Mouse (Mus musculus): ENCODE results near the gene Mip. TPM values are rescaled to one million over a fixed set of nuclear protein-coding genes. Genes with fewer than 3 reads are reported as not detected.

Mip gene
- polyA plus RNA-seq, 1 experiment from 2014 or later, result not detected

DNA sequence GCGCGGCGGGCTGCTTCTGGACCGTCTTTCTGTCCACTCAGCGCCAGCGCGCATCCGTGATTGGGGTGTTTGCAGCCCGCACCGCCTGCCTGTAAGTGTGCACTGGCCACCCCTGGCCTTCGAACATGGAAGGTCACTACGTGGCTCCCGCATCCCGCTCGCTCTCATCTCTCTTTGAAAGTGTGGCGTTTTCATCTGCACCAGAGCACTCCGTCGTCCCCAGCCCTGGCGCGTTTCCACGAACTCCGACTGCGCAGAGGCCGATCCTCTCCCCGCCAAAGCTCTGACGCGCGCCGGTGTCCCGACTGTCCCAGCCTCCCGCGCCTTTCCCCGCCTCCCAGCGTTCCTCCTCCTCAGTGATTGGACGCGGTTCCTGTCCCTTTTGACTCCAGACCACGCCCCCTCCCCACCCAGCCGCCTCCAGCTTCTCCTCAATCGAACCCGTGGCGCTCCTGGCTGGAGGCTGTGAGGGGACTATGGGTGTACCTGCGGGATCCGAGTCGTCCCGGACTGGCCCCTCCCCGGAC is 31.6 kb upstream of the Mip start, which contains the start of gene Gls2:
Gene Gls2, plus strand, starts transcription at position 434 of the 527 bp plus-strand sequence.
- DNase-seq (peak; percentile 98), ATAC-seq (peak; percentile 92)
- peak within 1 kb of the TSS; percentile 95 for H3K4me2 ChIP-seq (ENCODE audit: low read depth, low read length)
- WGBS (ENCODE audit: insufficient replicate concordance), result under 1% methylated on average over 45 of the region's 46 CpGs
- no peaks in the 10 kb centered on the region for H3K36me3 ChIP-seq (replicated peaks; ENCODE audit: insufficient read depth, low read length)
- H3K4me3 ChIP-seq (ENCODE audit: low read depth, low read length), result peak within 1 kb of the TSS; percentile 62
- TF ChIP-seq CTCF (IDR thresholded peaks at IDR 0.05; ENCODE audit: low read depth), result no peak
- no peak for TF ChIP-seq EP300 (IDR thresholded peaks at IDR 0.05; ENCODE audit: low read depth)
- peaks cover 22% of the 10 kb centered on the region for H3K27me3 ChIP-seq (ENCODE audit: insufficient read depth, low read length)
- H3K9me3 ChIP-seq (ENCODE audit: low read length), result no peaks in the 10 kb centered on the region
- peaks cover 6% of the 10 kb centered on the region for H3K4me1 ChIP-seq (ENCODE audit: insufficient read depth)
- H3K9ac ChIP-seq (replicated peaks), result peak within 1 kb of the TSS; percentile 75
- H3K27ac ChIP-seq (ENCODE audit: low read depth), result peak within 1 kb of the TSS; percentile 87

DNA sequence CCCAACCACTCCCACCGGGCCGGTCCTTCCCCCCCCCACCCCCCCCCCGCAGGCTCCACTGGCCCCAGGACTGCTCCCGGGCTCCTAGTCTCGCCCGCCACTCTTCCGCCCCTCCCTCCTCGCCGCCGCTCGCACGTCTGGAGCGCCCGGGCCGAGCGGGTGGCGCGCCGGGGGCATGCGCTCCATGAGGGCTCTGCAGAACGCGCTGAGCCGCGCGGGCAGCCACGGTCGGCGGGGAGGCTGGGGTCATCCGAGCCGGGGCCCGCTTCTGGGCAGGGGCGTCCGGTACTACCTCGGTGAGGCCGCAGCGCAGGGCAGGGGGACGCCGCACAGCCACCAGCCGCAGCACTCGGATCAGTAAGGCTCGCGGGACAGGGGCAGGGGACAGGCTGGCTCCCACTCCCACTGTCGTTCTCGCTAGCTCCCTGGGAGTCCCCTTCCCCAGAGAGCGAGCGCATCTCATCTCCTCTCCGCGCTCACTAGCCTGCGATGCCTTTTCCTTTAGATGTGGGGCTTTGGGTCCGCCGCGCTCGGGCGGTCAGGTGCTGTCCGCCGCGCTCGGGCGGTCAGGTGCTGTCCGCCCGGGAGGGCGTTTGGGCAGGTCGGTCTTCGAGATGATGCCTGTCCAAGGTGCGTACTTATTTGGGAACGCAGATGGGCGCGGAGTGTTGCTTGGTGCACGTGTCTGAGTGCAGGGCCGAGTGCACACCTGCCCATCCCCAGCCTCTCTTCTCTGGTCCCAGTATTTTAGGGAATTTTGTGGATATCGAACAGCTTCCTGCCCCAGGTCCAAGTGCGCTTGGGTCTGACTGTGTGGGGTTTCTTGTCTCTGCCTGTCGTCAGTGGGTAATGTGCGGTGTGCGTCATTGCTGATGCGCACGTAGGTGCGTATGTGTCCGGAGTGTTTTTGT is 30.8 kb upstream of the Mip start:
- DNase-seq (peak; percentile 45), ATAC-seq (peak; percentile 24)
- Histone ChIP-seq H3K4me2 (ENCODE audit: low read depth, low read length) (peak overlapping the region; percentile 95), H3K4me1 (ENCODE audit: insufficient read depth) (peaks cover 8% of the 10 kb centered on the region), H3K4me3 (ENCODE audit: low read depth, low read length) (peak overlapping the region; percentile 62), H3K36me3 (replicated peaks; ENCODE audit: insufficient read depth, low read length) (no peaks in the 10 kb centered on the region), H3K9ac (replicated peaks) (peak overlapping the region; percentile 75), H3K27me3 (ENCODE audit: insufficient read depth, low read length) (peaks cover 22% of the 10 kb centered on the region), H3K27ac (ENCODE audit: low read depth) (peak overlapping the region; percentile 87), H3K9me3 (ENCODE audit: low read length) (no peaks in the 10 kb centered on the region)
- 3% methylated on average over 62 of the region's 79 CpGs for WGBS (ENCODE audit: insufficient replicate concordance)
- TF ChIP-seq CTCF (IDR thresholded peaks at IDR 0.05; ENCODE audit: low read depth), result no peak
- no peak for TF ChIP-seq EP300 (IDR thresholded peaks at IDR 0.05; ENCODE audit: low read depth)

DNA sequence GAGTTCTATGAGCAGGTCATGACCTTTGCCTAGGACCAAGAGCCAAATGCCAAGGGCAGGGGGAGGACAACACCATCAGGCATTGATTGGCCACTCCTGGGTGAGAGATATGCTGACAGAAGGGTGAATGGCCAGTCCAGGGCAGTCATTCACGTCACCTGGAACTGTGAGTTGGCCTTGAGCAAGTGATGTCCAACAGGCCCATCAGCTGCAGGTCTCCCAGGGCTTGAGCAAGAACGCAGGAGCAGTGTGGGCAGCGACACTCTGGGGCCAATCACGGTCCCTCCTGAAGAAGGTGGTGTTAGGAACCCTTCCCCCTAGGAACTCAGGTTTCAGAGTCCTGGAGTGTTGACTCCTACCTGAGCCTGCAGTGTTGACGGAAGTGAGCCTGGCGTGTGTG is 23.8 kb upstream of the Mip start:
- no peaks in the 10 kb centered on the region for H3K9me3 ChIP-seq (ENCODE audit: low read length)

DNA sequence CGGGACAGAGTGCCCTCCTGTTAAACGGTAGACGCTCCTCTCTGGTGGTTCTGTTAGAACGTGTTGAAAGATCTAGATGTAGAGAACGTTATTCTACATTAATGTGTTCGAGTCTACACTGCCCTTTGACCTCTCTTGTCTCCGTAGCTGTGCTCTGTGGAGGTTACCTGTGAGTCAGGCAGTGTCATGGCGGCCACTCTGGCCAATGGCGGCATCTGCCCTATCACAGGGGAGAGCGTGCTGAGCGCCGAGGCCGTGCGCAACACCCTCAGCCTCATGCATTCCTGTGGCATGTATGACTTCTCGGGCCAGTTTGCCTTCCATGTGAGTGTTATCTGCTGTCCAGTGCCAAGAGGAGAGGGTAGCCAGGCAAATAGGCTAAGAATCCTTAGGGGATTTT is 20.7 kb upstream of the Mip start:
- Histone ChIP-seq H3K9me3 (ENCODE audit: low read length) (no peaks in the 10 kb centered on the region), H3K4me3 (ENCODE audit: low read depth, low read length) (no peak overlapping the region), H3K36me3 (replicated peaks; ENCODE audit: insufficient read depth, low read length) (peaks cover 14% of the 10 kb centered on the region), H3K9ac (replicated peaks) (no peak overlapping the region), H3K4me2 (ENCODE audit: low read depth, low read length) (no peak overlapping the region), H3K27me3 (ENCODE audit: insufficient read depth, low read length) (no peaks in the 10 kb centered on the region), H3K27ac (ENCODE audit: low read depth) (peak overlapping the region; percentile 41), H3K4me1 (ENCODE audit: insufficient read depth) (peaks cover 11% of the 10 kb centered on the region)
- WGBS (ENCODE audit: insufficient replicate concordance), result 84% methylated on average over 15 of the region's 15 CpGs
- TF ChIP-seq CTCF (IDR thresholded peaks at IDR 0.05; ENCODE audit: low read depth), result no peak
- TF ChIP-seq EP300 (IDR thresholded peaks at IDR 0.05; ENCODE audit: low read depth), result no peak
- ATAC-seq (no peak), DNase-seq (no peak)

More for the DNA sequence above, 23.8 kb upstream of the Mip start:
- TF ChIP-seq EP300 (IDR thresholded peaks at IDR 0.05; ENCODE audit: low read depth), result peak; percentile 91
- TF ChIP-seq CTCF (IDR thresholded peaks at IDR 0.05; ENCODE audit: low read depth), result no peak
- WGBS (ENCODE audit: insufficient replicate concordance), result 45% methylated on average over 6 of the region's 6 CpGs
- no peak overlapping the region for H3K4me2 ChIP-seq (ENCODE audit: low read depth, low read length)
- H3K27me3 ChIP-seq (ENCODE audit: insufficient read depth, low read length), result peaks cover 4% of the 10 kb centered on the region; the same call in 1 of the 2 replicates
- H3K9ac ChIP-seq (replicated peaks), result no peak overlapping the region
- peak; percentile 94 for ATAC-seq
- peak; percentile 73 for DNase-seq
- H3K4me3 ChIP-seq (ENCODE audit: low read depth, low read length), result no peak overlapping the region
- H3K36me3 ChIP-seq (replicated peaks; ENCODE audit: insufficient read depth, low read length), result peaks cover 5% of the 10 kb centered on the region; the same call in 1 of the 2 replicates
- peaks cover 14% of the 10 kb centered on the region for H3K4me1 ChIP-seq (ENCODE audit: insufficient read depth)
- peak overlapping the region; percentile 85 for H3K27ac ChIP-seq (ENCODE audit: low read depth)

DNA sequence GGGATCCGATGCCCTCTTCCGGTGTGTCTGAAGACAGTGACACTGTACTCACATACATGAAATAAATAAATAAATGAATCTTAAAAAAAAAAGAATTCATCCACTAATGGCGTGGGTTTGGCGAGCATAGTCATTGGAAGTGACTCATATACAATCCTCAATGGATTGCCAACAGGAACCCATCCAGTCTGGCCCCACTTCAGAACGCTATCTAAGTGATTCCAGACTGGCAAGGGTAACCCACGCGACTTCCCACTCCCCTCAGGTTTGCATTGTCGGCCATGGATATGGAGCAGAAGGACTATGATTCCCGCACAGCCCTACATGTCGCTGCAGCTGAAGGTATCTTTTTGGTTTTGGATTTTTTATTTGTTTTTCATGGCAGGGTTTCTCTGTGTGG is 17.3 kb upstream of the Mip start:
- Histone ChIP-seq H3K4me2 (ENCODE audit: low read depth, low read length) (no peak overlapping the region), H3K27ac (ENCODE audit: low read depth) (no peak overlapping the region), H3K27me3 (ENCODE audit: insufficient read depth, low read length) (no peaks in the 10 kb centered on the region), H3K4me3 (ENCODE audit: low read depth, low read length) (no peak overlapping the region), H3K9me3 (ENCODE audit: low read length) (no peaks in the 10 kb centered on the region), H3K9ac (replicated peaks) (no peak overlapping the region), H3K4me1 (ENCODE audit: insufficient read depth) (peaks cover 32% of the 10 kb centered on the region), H3K36me3 (replicated peaks; ENCODE audit: insufficient read depth, low read length) (peaks cover 18% of the 10 kb centered on the region)
- ATAC-seq, result no peak
- WGBS (ENCODE audit: insufficient replicate concordance), result 90% methylated on average over 10 of the region's 10 CpGs
- no peak for DNase-seq
- TF ChIP-seq EP300 (IDR thresholded peaks at IDR 0.05; ENCODE audit: low read depth) (no peak), CTCF (IDR thresholded peaks at IDR 0.05; ENCODE audit: low read depth) (no peak)

DNA sequence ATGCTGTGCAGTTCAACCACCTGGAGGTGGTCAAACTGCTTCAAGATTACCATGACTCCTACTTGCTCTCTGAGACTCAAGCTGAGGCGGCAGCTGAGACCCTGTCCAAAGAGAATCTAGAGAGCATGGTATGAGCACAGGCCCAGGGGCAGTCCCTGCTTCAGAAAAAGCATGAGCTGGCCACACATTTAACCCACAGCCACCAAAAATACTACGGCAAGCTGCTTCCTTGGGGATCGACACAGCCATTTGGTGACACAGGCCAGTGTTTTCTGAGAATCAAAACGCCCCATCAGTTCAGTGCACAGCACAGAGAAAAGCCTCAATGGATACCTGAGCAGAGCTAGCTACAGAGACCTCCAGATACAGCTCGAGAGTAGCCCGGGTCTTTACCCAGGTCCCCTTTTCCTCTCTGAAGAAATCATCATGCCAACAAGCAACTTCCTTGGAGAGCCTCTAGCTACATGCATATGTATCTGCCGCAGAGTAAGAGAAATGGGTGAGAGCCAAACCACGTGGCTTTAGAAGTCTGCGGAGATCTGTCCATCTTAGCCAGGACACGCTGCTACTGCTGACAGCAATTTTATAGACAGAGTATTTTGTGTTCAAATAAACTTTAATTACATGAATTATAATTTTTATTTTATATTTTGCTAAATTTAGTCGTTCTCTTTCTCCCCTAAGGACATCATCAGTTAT is 16.2 kb upstream of the Mip start:
- Histone ChIP-seq H3K9me3 (ENCODE audit: low read length) (no peaks in the 10 kb centered on the region), H3K9ac (replicated peaks) (no peak overlapping the region), H3K27me3 (ENCODE audit: insufficient read depth, low read length) (no peaks in the 10 kb centered on the region), H3K27ac (ENCODE audit: low read depth) (no peak overlapping the region), H3K4me2 (ENCODE audit: low read depth, low read length) (no peak overlapping the region), H3K4me3 (ENCODE audit: low read depth, low read length) (no peak overlapping the region), H3K36me3 (replicated peaks; ENCODE audit: insufficient read depth, low read length) (peaks cover 18% of the 10 kb centered on the region), H3K4me1 (ENCODE audit: insufficient read depth) (peaks cover 29% of the 10 kb centered on the region)
- WGBS (ENCODE audit: insufficient replicate concordance), result 89% methylated on average over 11 of the region's 11 CpGs
- no peak for DNase-seq
- TF ChIP-seq CTCF (IDR thresholded peaks at IDR 0.05; ENCODE audit: low read depth) (no peak), EP300 (IDR thresholded peaks at IDR 0.05; ENCODE audit: low read depth) (no peak)
- no peak for ATAC-seq
